Mouse (Mus musculus) NIH3T3 (cell line): Measurements from ENCODE around the gene Eapp.
"Not testable (repeated sequence)": the region's sequence is repeated elsewhere in the genome, so short reads cannot be mapped to it uniquely, and the experiment has no call there.

ENCODE experiments used
- DNase-seq: peaks from one replicate; pipeline ENCODE4 v3.0.0-alpha.2; 2012; ENCODE audit warnings: low read depth

The Eapp gene

GRCm38 (mm10) chr12:54695511-54696241, at the start of gene Eapp:
TSS of gene Eapp (minus strand) at chr12:54695897.
- peak; percentile 97 for DNase-seq

- DNase-seq: not testable (repeated sequence)
These were observed 43.1 kb upstream of the Eapp start for GRCm38 (mm10) chr12:54738661-54739243.

- not testable (repeated sequence) for DNase-seq
These were observed 42.4 kb upstream of the Eapp start for GRCm38 (mm10) chr12:54737891-54738660.

GRCm38 (mm10) chr12:54734307-54735131, 38.8 kb upstream of the Eapp start:
- not testable (repeated sequence) for DNase-seq

- not testable (repeated sequence) for DNase-seq
These were observed 33.7 kb upstream of the Eapp start for GRCm38 (mm10) chr12:54729140-54730059.

GRCm38 (mm10) chr12:54718871-54719786, 23.4 kb upstream of the Eapp start:
- not testable (repeated sequence) for DNase-seq

- DNase-seq: not testable (repeated sequence)
These were observed 21.8 kb upstream of the Eapp start for GRCm38 (mm10) chr12:54717516-54717915.

GRCm38 (mm10) chr12:54713822-54714626, 18.3 kb upstream of the Eapp start:
- not testable (repeated sequence) for DNase-seq

GRCm38 (mm10) chr12:54710494-54710879, 14.8 kb upstream of the Eapp start:
- not testable (repeated sequence) for DNase-seq

- DNase-seq: not testable (repeated sequence)
These were observed 14.2 kb upstream of the Eapp start for GRCm38 (mm10) chr12:54709691-54710493.

GRCm38 (mm10) chr12:54699394-54699793, 3.7 kb upstream of the Eapp start:
- DNase-seq: no peak

GRCm38 (mm10) chr12:54697791-54698250, 2.1 kb upstream of the Eapp start:
- DNase-seq: peak; percentile 60

- DNase-seq: peak; percentile 85
These were observed 1.4 kb upstream of the Eapp start for GRCm38 (mm10) chr12:54697003-54697597.

GRCm38 (mm10) chr12:54696242-54697002, 725 bp upstream of the Eapp start:
- peak; percentile 98 for DNase-seq

GRCm38 (mm10) chr12:54694847-54695510, 718 bp downstream of the Eapp start:
- no peak for DNase-seq

- no peak for DNase-seq
These were observed 6.6 kb downstream of the Eapp start for GRCm38 (mm10) chr12:54689082-54689481.
